Mouse (Mus musculus) lung, postnatal 0 days (tissue): ENCODE data around the gene Parvb.

ENCODE experiments used
- CTCF ChIP-seq: IDR thresholded peaks from 2 replicates; pipeline ENCODE4 v1.5.1; 2016; ENCODE audit warnings: antibody characterized with exemption, mild to moderate bottlenecking
- EP300 ChIP-seq: IDR thresholded peaks from 2 replicates; pipeline ENCODE4 v1.6.1; 2016; ENCODE audit warnings: antibody characterized with exemption, mild to moderate bottlenecking, control low read depth

GRCm38 (mm10) chr15:84235646-84236045, 3.8 kb downstream of the Parvb start:
- TF ChIP-seq CTCF (no peak), EP300 (peak; percentile 96)
